Mouse (Mus musculus) heart, embryonic 15.5 days (tissue): ENCODE results near the gene Dmd. TPM values are rescaled to one million over a fixed set of nuclear protein-coding genes. Genes with fewer than 3 reads are reported as not detected.
"Not testable (repeated sequence)": the region's sequence is repeated elsewhere in the genome, so short reads cannot be mapped to it uniquely, and the experiment has no call there.

Experiments
- ATAC-seq: fragments of 200-750 bp; cut with Nextera tagmentation; replicated peaks from 2 replicates; pipeline ENCODE4 v1.8.0; 2017; ENCODE audit warnings: low read depth, moderate TSS enrichment; ENCODE audit not compliant: insufficient number of reproducible peaks, insufficient read depth, low FRiP score
- H3K27ac ChIP-seq: fragments of 300-500 bp; sonication (generic); 2 replicates; pipeline ENCODE4 v1.5.1; 2015; ENCODE audit warnings: mild to moderate bottlenecking, inconsistent platforms
- H3K27me3 ChIP-seq: fragments of 300-500 bp; sonication (generic); 2 replicates; pipeline ENCODE4 v1.6.1; 2015; ENCODE audit warnings: inconsistent platforms
- H3K36me3 ChIP-seq: fragments of 300-500 bp; sonication (generic); 2 replicates; pipeline ENCODE4 v1.6.1; 2015; ENCODE audit warnings: mild to moderate bottlenecking, inconsistent platforms
- H3K4me1 ChIP-seq: fragments of 300-500 bp; sonication (generic); replicated peaks from 2 replicates; pipeline ENCODE4 v1.6.1; 2015; ENCODE audit warnings: inconsistent platforms
- H3K4me2 ChIP-seq: fragments of 300-500 bp; sonication (generic); 2 replicates; pipeline ENCODE4 v1.6.1; 2015; ENCODE audit warnings: inconsistent platforms, mild to moderate bottlenecking, moderate library complexity
- H3K4me3 ChIP-seq: fragments of 300-500 bp; sonication (generic); 2 replicates; pipeline ENCODE4 v1.5.1; 2015; ENCODE audit warnings: mild to moderate bottlenecking, inconsistent platforms
- H3K9ac ChIP-seq: fragments of 300-500 bp; sonication (generic); 2 replicates; pipeline ENCODE4 v1.6.1; 2015; ENCODE audit warnings: mild to moderate bottlenecking, inconsistent platforms
- H3K9me3 ChIP-seq: fragments of 300-500 bp; sonication (generic); replicated peaks from 2 replicates; pipeline ENCODE4 v1.6.1; 2016; ENCODE audit warnings: inconsistent platforms
- WGBS: fragments of 180-500 bp; shearing (Covaris S2); methylation state at CpG from one replicate; pipeline ENCODE4 v1.1.7; 2015; ENCODE audit warnings: mixed read lengths; 5-methylcytosine and 5-hydroxymethylcytosine counted together
- polyA plus RNA-seq: library from polyadenylated mRNA; unstranded; fragments of >200 nt; fragmentation: Nextera tagmentation; extraction: Ambion mirVana; gene quantifications from 2 replicates; pipeline ENCODE4 v1.2.1, GENCODE M21; 2015

The Dmd gene
- polyA plus RNA-seq, 1 experiment from 2014 or later = 29.8 TPM

- Histone ChIP-seq H3K9me3 (no peaks in the 10 kb centered on the region), H3K4me2 (no peak overlapping the region), H3K27ac (no peak overlapping the region), H3K4me3 (no peak overlapping the region), H3K27me3 (no peaks in the 10 kb centered on the region), H3K36me3 (no peaks in the 10 kb centered on the region), H3K9ac (no peak overlapping the region), H3K4me1 (no peaks in the 10 kb centered on the region)
- no peak for ATAC-seq
- 64% methylated on average over 4 of the region's 4 CpGs for WGBS
These were observed 797.8 kb downstream of the Dmd start for GRCm38 (mm10) chrX:83746301-83747008.

- Histone ChIP-seq H3K4me1 (no peaks in the 10 kb centered on the region), H3K27me3 (no peaks in the 10 kb centered on the region), H3K4me3 (no peak overlapping the region), H3K9me3 (no peaks in the 10 kb centered on the region), H3K27ac (no peak overlapping the region), H3K36me3 (no peaks in the 10 kb centered on the region), H3K9ac (no peak overlapping the region), H3K4me2 (no peak overlapping the region)
- ATAC-seq = no peak
These were observed 838.7 kb downstream of the Dmd start for GRCm38 (mm10) chrX:83787406-83787805.

- H3K27me3 ChIP-seq, H3K36me3 ChIP-seq, H3K4me3 ChIP-seq, H3K9me3 ChIP-seq, H3K27ac ChIP-seq, H3K4me2 ChIP-seq, ATAC-seq, H3K4me1 ChIP-seq, H3K9ac ChIP-seq: not testable (repeated sequence)
- 40% methylated on average over 9 of the region's 9 CpGs for WGBS
These were observed 918.8 kb downstream of the Dmd start for GRCm38 (mm10) chrX:83867469-83867868.

GRCm38 (mm10) chrX:83875389-83875788 is 926.7 kb downstream of the Dmd start:
- WGBS = 83% methylated on average over 11 of the region's 11 CpGs
- not testable (repeated sequence) for H3K9ac ChIP-seq, H3K4me2 ChIP-seq, H3K4me1 ChIP-seq, H3K9me3 ChIP-seq, ATAC-seq, H3K27me3 ChIP-seq, H3K4me3 ChIP-seq, H3K36me3 ChIP-seq, H3K27ac ChIP-seq

- H3K9ac ChIP-seq = no peak overlapping the region
- no peak overlapping the region for H3K27ac ChIP-seq
- no peak overlapping the region for H3K4me3 ChIP-seq
- H3K9me3 ChIP-seq = no peaks in the 10 kb centered on the region
- 60% methylated on average over 1 of the region's 1 CpGs for WGBS
- H3K36me3 ChIP-seq = no peaks in the 10 kb centered on the region
- ATAC-seq = no peak
- no peaks in the 10 kb centered on the region for H3K27me3 ChIP-seq
- no peaks in the 10 kb centered on the region for H3K4me1 ChIP-seq
- H3K4me2 ChIP-seq = no peak overlapping the region
These were observed 1027.2 kb downstream of the Dmd start for GRCm38 (mm10) chrX:83975895-83976294.

- H3K9ac ChIP-seq = no peak overlapping the region
- 37% methylated on average over 7 of the region's 7 CpGs for WGBS
- H3K9me3 ChIP-seq = no peaks in the 10 kb centered on the region
- no peak overlapping the region for H3K27ac ChIP-seq
- no peak overlapping the region for H3K4me2 ChIP-seq
- no peaks in the 10 kb centered on the region for H3K36me3 ChIP-seq
- H3K4me1 ChIP-seq = no peaks in the 10 kb centered on the region
- no peaks in the 10 kb centered on the region for H3K27me3 ChIP-seq
- no peak overlapping the region for H3K4me3 ChIP-seq
- ATAC-seq = no peak
These were observed 1052.6 kb downstream of the Dmd start for GRCm38 (mm10) chrX:84001294-84001693.

- not testable (repeated sequence) for H3K27me3 ChIP-seq
These were observed 1113.8 kb downstream of the Dmd start for GRCm38 (mm10) chrX:84062431-84062830.

GRCm38 (mm10) chrX:84165872-84166271 is 1217.2 kb downstream of the Dmd start:
- no peaks in the 10 kb centered on the region for H3K4me1 ChIP-seq
- no peak overlapping the region for H3K4me3 ChIP-seq
- no peaks in the 10 kb centered on the region for H3K9me3 ChIP-seq
- H3K9ac ChIP-seq = no peak overlapping the region
- no peak overlapping the region for H3K27ac ChIP-seq
- H3K36me3 ChIP-seq = no peaks in the 10 kb centered on the region
- no peaks in the 10 kb centered on the region for H3K27me3 ChIP-seq
- no peak overlapping the region for H3K4me2 ChIP-seq
- ATAC-seq = no peak
- 49% methylated on average over 2 of the region's 2 CpGs for WGBS

More at GRCm38 (mm10) chrX:84062431-84062830, 1113.8 kb downstream of the Dmd start:
- H3K9ac ChIP-seq, H3K4me2 ChIP-seq, ATAC-seq, H3K4me3 ChIP-seq, H3K9me3 ChIP-seq, H3K4me1 ChIP-seq, H3K36me3 ChIP-seq, H3K27ac ChIP-seq: not testable (repeated sequence)
- 76% methylated on average over 3 of the region's 3 CpGs for WGBS

GRCm38 (mm10) chrX:84241297-84241859 is 1292.7 kb downstream of the Dmd start:
- Histone ChIP-seq H3K27me3 (no peaks in the 10 kb centered on the region), H3K4me1 (no peaks in the 10 kb centered on the region), H3K9ac (no peak overlapping the region), H3K9me3 (no peaks in the 10 kb centered on the region), H3K27ac (no peak overlapping the region), H3K36me3 (no peaks in the 10 kb centered on the region), H3K4me2 (no peak overlapping the region), H3K4me3 (no peak overlapping the region)
- ATAC-seq = no peak
- WGBS = 50% methylated on average over 2 of the region's 2 CpGs

- Histone ChIP-seq H3K9me3 (no peaks in the 10 kb centered on the region), H3K27me3 (no peaks in the 10 kb centered on the region), H3K4me2 (no peak overlapping the region), H3K36me3 (no peaks in the 10 kb centered on the region), H3K9ac (no peak overlapping the region), H3K4me1 (no peaks in the 10 kb centered on the region), H3K27ac (no peak overlapping the region), H3K4me3 (no peak overlapping the region)
- ATAC-seq = no peak
These were observed 1381.9 kb downstream of the Dmd start for GRCm38 (mm10) chrX:84330593-84330992.

GRCm38 (mm10) chrX:84332177-84332576 is 1383.5 kb downstream of the Dmd start:
- Histone ChIP-seq H3K27ac (no peak overlapping the region), H3K9ac (no peak overlapping the region), H3K9me3 (no peaks in the 10 kb centered on the region), H3K36me3 (no peaks in the 10 kb centered on the region), H3K27me3 (no peaks in the 10 kb centered on the region), H3K4me3 (no peak overlapping the region), H3K4me2 (no peak overlapping the region), H3K4me1 (no peaks in the 10 kb centered on the region)
- WGBS = 78% methylated on average over 1 of the region's 1 CpGs
- no peak for ATAC-seq

GRCm38 (mm10) chrX:84364981-84365380 is 1416.3 kb downstream of the Dmd start:
- no peak overlapping the region for H3K9ac ChIP-seq
- no peaks in the 10 kb centered on the region for H3K4me1 ChIP-seq
- no peaks in the 10 kb centered on the region for H3K36me3 ChIP-seq
- H3K27me3 ChIP-seq = no peaks in the 10 kb centered on the region
- H3K9me3 ChIP-seq = no peaks in the 10 kb centered on the region
- H3K27ac ChIP-seq = no peak overlapping the region
- no peak for ATAC-seq
- H3K4me3 ChIP-seq = no peak overlapping the region
- H3K4me2 ChIP-seq = no peak overlapping the region
